Mouse (Mus musculus): ENCODE data around the gene Rnf146.

GRCm38 (mm10) chr10:29354183-29354582 lies 8.1 kb downstream of the Rnf146 start:
- TF ChIP-seq EP300 (IDR thresholded peaks at IDR 0.05; ENCODE audit: low read depth): no peak
- no peak for TF ChIP-seq CTCF (IDR thresholded peaks at IDR 0.05; ENCODE audit: low read depth)
